Mouse (Mus musculus): ENCODE results near the gene Vcpkmt.
"Not testable (repeated sequence)": the region's sequence is repeated elsewhere in the genome, so short reads cannot be mapped to it uniquely, and the experiment has no call there.

The Vcpkmt gene

DNA sequence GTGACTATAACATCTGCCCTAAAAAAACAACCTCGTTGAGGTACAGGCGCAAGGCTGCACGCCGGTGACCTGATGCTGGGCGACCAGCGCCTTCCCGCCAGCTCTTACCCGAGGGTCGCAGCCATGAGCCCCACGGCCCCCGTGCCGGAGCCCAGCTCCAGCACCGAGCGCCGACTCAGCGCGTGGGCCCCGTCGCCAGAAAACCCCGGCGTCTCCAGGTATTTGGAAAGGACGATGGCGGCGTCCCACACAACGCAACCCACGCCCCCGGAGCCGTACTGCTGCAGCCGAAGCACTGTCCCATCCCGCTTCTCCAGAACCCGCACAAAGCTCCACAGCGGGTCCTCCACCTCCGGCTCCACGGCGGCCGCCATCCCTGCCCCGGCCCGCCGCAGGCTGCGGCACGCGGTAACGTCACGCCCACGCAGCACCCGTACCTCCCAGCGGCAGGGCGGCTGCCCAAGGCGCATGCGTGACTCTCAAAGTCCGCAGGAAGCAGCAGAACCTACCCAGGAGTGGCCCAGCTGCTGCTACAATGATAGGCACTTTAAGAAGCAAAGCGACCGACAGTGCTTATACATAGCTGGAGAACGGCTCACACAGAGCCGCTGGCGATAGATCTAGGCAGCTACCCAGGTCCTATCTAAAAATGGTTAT lies at the start of gene Vcpkmt:
Gene Vcpkmt (minus strand): TSS at position 416 of the 657 bp plus-strand sequence.
- peak; percentile 97 for DNase-seq (ENCODE audit: low read depth)

DNA sequence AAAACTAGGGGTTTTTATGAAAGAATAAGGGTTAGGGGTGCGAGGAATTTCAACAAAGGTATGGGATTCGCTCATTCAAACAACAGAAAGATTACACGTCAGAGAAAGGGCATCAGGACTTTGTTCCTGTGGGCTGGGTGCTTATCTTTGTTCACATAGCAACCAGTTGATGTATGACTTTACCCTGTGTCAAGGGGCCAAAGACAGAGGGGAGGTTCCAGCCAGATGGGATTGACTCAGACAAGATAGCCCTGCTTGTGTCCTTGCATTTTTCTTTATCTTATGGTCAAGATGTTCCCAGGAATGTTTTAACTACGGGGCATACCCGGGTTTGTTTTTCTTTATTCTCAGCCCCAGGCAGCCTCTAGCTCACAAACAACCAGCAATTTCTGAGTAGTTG lies 35.8 kb upstream of the Vcpkmt start:
- not testable (repeated sequence) for DNase-seq (ENCODE audit: low read depth)

DNA sequence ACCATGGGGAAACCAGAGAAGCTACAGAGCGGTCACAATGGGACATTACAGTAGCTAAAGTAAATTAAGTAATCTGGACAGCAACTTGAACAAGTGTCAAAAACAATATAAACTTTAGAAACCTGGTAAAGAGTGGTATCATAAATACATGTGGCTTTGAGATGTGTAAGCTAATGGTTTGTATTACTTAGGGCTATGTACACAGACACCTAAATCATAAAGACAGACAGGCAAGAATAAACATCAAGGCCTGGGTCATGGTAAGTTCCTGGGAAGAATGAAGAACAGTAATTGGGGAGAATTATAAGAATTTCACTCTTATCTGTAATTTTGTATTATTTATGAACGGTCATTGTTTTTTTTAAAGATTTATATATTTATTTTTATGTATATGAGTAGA lies 21.5 kb upstream of the Vcpkmt start:
- no peak for DNase-seq (ENCODE audit: low read depth)

GRCm38 (mm10) chr12:69597446-69597845 lies 14.6 kb upstream of the Vcpkmt start:
- DNase-seq (ENCODE audit: low read depth): peak; percentile 35

DNA sequence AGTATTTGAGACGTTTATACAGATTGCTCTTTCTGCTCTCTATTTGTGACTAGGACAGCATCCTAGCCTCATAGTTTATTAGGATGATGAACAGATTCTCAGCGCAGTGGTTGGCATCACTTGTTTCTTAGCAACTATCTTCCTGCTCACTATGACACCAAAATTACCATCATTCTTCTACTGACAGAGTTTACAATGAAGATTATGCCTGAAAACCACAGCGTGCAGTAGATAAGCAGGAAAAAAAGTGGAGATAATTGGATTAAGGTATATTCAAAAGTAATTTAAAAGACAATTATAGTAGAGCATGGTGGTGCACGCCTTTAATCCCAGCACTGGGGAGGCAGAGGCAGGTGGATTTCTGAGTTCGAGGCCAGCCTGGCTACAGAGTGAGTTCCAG lies 10.3 kb upstream of the Vcpkmt start:
- no peak for DNase-seq (ENCODE audit: low read depth)

DNA sequence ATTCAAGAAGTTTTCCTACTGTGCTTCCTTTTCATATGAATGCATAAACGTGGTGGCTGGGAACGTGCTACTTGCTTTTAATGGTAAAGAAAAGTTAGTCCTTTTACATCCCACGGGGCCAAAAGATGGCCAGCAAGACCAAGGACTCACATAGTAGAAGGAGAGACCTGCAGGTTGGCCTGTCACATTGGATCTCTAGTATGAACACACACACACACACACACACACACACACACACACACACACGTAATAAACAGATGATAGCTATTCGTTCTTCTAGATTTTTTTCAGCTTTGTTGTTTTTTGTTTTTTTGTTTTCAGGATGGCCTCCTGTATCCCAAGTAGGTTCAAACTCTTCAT lies 422 bp upstream of the Vcpkmt start:
- no peak for DNase-seq (ENCODE audit: low read depth)

DNA sequence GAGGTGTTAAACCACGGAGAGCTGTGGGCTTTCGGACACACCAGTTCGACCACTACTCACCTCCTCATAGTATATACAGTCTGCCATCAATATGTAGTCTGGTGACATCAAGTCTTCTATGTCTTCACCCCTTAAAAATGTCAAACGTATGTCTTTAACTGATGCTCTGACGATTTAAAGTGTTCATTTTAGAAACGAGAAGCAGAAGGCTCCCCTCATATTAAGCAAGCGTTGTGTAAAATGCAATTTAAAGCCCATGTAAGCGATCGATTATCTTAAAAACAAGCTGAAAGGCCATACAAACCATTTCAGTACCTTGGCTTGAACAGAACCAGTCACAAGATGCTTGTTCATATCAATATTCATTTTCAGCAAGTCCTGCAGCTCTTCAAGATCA lies 614 bp downstream of the Vcpkmt start:
- DNase-seq (ENCODE audit: low read depth): no peak

DNA sequence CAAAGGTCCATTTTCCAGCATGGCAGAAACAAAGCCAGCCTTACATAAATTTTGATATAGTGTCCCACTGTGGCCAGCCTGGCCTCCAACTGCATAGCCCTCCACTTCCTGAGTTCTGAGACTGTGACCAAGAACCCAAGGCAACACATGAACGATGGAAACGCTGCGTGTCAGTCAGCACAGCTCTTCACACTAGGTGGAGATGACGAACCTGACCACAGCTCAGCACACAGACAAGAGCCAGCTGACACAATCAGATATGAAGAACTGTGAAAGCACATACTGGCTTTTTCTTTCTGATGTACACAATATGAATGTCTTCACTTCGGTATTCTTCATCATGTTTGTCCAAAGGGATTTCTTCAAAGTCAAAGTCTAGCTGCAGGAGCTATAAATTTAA lies 3.2 kb downstream of the Vcpkmt start:
- DNase-seq (ENCODE audit: low read depth): no peak

- no peak for DNase-seq (ENCODE audit: low read depth)
Observed at GRCm38 (mm10) chr12:69576120-69576627, 6.7 kb downstream of the Vcpkmt start.

DNA sequence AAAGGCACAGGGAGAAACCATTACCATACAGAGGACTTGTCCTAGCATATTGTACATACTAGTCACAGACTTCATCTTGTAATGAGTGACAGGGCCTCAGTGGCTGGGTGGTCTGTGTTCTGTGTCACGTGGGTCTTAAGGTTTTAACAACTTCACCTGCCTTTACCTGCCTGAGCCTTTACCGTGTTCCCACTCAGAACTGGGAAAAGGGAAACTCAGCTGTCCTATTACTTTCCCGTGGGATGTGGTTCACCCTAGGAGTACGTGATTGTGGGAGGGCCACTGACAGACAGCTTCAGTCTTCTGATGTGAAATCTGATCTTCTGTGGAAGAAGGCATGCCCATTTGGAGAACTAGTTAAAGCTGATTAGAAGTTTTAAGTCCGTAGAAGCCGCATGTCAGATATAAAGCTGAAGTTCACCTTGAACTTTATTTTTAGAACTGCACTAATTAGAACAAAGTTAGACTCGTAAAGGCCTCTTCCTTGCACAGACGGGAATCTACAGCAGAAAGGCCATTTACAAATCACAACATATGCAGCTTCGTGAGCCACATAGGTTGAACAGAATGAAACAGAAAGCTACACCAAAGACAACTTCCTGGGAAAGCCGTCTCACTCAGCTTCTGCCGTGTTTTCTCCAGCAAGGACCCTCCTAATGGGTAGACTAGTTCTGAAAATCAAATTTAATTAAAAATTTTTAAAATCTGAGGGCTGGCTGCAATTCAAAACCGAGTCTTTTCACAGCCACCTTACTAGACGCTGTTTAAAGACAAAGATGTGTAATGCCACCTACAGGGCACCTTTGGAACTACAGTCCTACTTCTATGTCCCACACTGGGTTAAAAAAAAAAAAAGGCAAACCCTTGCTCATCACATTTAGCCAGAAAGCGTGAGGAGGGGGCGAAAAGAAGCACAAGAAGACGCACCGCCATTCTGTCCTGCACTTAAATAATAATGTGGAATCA lies 8.6 kb downstream of the Vcpkmt start:
- peak; percentile 95 for DNase-seq (ENCODE audit: low read depth)

- DNase-seq (ENCODE audit: low read depth): no peak
Observed at GRCm38 (mm10) chr12:69573271-69573670, 9.6 kb downstream of the Vcpkmt start.

GRCm38 (mm10) chr12:69569926-69570325 lies 12.9 kb downstream of the Vcpkmt start:
- DNase-seq (ENCODE audit: low read depth): no peak

DNA sequence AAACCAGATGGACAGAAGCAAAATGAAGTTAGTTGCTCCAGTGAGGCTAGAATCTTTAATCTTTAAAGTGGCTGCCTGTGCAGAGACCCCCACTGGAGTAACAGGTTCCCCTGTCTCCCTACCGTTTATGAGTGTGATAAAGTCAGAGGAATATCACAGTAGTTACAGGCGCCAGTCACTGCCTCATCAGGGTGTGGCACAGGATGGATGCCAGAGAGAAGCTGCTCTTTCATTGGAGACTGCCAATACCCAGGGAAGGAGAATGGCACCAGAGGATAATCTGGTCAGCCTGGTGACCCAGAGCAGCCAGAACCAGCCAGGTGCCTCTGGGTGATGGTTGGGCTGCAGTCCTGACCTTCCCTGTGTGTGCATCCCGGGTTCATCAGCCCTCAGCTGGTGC lies 14.6 kb downstream of the Vcpkmt start:
- DNase-seq (ENCODE audit: low read depth): no peak

DNA sequence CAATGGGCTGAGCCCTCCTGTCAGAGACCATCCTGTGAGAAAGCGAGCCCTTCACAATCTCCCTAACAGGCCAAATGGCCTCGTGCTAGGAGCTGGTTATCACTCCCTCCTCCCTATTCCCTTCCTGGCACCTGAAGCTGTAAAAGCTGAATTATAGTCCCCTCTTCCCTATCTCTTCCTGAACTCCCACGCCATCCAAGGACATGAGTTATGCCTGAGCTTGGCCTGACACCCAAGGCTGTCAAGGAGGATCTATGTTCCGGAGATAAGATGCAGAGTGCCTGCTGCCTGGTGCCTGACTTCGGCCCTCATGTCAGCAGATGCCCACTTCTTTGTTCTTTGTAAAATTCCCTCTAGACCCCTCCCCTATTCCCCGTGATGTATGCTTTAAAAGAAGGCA lies 21.8 kb downstream of the Vcpkmt start:
- not testable (repeated sequence) for DNase-seq (ENCODE audit: low read depth)

- DNase-seq (ENCODE audit: low read depth): peak; percentile 32
Observed at GRCm38 (mm10) chr12:69556221-69556861, 26.5 kb downstream of the Vcpkmt start.

GRCm38 (mm10) chr12:69545456-69546178 lies 37.2 kb downstream of the Vcpkmt start:
- DNase-seq (ENCODE audit: low read depth): no peak

DNA sequence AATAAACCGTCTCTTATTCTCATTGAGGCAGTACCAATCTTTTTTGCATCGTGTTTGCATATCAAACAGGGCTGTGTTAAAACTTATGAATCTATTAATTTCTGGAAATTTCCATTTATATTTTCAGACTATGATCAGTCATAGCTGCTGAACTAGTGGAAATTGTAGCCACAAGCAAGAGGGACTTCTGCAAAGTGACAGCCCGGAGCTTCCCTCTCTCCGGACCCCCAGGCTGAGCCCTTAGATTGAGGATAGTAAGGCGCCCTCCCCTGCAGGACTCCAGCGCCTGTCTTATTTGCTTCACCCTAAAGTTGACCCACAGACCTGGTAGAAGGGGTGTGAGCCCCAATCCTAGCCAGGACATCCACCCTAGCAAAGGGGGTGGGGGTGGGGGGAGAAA lies 37.8 kb downstream of the Vcpkmt start:
- DNase-seq (ENCODE audit: low read depth): no peak

DNA sequence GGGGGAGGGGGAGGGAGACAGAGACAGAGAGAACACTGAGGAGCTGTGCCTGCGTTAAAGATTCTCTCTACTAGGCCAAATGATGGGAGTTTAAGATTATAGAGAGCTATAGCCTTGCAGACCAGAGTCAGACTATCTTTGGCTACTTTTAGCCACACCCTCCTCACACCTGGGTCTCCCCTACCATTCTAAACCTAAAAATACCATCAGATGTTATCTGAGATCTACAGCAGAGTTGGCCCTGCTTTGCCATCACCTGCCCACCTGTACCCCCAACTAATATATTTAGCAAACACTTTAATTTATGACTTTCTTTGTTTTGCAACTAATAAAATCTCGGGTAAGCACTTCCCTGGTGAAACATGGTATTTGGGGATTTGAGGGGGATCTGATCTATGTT lies 38.3 kb downstream of the Vcpkmt start:
- DNase-seq (ENCODE audit: low read depth): no peak

DNA sequence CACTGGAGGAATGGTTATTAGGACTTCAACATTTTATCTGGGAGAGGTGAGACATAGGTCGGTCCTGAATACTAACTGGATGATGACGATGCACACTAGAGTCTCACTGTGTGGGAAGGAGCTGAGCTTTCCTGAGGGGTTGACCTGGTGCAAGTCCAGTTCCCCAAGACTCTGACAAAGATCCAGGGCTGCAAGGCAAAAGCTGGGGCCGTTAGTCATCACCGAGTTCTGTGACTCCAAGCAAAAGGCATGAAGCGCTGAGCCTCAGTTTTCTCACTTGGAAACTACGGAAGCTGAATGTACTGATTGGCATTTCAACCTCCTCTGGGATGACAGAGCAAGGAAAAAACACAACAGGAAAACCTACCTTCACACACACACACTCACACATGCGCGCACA lies 40.5 kb downstream of the Vcpkmt start:
- DNase-seq (ENCODE audit: low read depth): peak; percentile 87

DNA sequence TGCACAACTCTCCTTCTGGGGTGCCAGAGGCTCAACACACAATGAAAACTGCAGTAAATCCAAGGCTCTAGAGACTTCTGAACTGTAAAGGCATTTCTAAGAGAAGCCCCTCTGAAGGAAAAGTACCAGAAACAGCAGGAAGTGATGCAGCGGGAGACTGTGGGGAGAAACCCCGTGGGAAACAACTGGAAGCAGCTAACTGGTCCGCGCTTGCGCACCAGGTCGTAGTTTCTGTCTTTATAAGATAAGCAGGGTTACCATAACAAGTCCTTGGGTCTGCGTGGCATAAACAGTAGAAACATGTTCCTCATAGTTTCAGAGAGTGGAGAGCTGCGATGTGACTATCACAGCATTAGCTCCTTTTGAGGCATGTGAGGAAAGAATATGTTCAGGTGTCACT lies 41.2 kb downstream of the Vcpkmt start:
- no peak for DNase-seq (ENCODE audit: low read depth)

DNA sequence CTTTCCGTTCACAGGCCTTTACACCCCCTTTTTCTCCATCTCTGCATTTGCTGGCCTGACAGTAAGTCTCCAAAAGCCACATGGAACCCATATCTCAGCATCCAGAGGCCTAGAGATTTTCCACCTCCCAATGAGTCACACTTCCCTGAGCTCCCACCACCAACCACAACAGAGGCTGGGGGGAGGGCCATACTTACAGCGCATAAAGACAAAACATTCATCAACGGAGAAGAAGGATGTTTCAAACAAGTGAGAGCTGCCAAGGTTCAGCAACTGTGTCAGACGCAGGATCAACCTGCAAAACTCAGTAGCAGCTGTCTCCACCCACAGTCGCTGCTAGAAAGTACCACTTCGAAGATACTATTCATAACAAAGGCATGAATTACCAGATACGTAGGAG lies 43.5 kb downstream of the Vcpkmt start:
- DNase-seq (ENCODE audit: low read depth): peak; percentile 87

DNA sequence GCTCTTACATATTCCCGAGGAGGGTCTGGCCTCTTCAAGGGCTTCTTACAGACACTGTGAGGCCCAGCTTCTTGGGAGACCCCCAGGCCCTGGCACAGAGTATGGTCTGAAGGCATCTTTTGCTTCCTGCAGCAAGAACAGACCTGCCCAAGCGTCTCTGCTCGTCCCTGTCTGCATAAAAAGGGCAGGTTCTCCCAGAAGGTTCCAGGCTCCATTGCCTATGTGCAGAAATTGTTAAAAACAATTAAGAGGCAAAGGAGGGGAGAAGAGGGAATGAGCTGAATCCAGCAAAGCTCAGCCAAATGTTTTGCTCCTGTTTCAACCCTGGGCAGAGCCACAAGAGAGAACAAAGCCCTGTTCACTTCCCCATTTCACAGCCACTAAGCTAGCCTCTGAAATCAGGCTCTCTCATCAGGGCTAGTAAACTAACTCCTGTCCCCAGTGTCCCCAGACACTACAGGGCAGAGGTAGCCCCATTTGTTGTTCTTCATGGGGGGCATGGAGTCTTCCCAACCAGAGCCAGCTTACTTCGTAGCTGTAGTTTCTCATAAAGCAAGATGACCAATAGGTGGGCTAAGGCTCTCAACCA lies 44.4 kb downstream of the Vcpkmt start:
- peak; percentile 27 for DNase-seq (ENCODE audit: low read depth)
